Mouse (Mus musculus): Measurements from ENCODE around the gene Marcks.
"Not testable (repeated sequence)": the region's sequence is repeated elsewhere in the genome, so short reads cannot be mapped to it uniquely, and the experiment has no call there.

Gene Marcks

DNA sequence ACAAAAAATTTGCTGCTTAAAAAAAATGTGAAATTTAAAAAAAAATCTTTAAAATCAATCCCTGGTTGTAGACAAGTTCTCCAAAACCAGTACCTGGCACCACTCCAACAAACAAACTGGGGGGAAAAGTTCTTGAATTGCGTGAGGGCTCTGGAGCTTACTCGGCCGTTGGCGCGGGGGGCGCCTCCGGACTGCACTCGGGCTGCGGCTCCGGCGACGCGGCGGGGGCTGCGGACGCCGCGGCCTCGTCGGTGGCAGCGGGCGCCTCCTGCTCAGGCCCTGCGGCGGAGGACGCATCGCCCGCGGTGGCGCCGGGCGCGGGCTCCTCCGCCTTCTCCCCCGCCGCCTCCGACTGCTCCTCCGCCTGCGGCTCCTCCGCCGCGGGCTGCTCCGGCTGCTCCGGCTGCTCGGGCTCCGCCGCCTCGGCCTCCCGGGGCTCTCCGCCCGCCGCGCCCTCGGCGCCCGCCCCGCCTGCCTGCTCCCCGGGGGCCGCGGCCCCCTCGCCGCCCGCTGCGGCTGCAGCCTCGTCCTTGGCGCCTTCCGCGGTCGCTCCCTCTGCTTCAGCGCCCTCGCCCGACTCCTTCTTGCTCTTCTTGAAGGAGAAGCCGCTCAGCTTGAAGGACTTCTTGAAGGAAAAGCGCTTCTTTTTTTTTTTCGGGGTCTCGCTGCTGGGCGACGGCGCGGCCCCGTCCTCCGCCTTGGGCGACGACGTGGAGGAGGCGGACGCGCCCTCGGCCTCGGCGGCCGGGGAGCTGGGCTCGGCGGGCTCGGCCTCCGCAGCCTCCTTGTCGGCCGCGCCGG lies 2.6 kb downstream of the Marcks start:
- peak; percentile 18 for DNase-seq (ENCODE audit: low spot score)

DNA sequence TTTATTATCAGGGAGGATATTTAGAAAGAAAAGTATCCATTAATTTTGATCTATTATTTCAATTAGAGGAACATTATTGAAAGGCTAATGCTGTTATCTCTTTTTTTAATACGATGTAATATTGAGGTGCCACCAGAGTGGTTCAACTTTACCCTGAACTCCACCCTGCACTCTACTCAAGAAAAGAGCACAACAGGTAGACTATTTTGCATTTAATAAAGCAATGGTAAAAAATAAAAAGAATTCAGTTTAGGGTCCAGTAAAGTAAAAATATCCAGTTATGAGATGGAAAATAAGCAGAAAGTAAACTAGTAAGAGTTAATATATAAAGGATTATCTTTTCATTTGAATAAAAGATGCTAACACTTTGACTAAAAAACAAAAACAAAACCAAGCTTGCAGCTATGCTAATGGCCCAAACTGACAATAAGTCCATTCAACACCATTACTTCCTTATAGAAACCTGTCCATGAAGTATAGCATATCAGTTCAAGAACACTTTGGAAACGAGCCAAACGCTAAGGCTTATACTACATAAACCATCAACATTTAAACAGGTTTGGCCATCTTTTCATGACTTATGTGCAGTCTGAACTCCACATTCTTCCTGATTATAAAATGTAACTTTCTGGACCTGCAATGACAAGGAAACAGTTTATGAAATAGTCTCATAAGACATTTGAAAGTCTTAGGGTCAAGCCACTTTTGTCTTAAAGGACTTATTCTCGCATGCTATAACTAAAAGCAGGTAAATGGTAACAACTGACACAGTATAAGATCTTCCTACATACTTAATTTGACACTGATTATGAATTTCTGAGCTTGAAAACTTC lies 4.6 kb downstream of the Marcks start:
- DNase-seq (ENCODE audit: low spot score) = no peak

DNA sequence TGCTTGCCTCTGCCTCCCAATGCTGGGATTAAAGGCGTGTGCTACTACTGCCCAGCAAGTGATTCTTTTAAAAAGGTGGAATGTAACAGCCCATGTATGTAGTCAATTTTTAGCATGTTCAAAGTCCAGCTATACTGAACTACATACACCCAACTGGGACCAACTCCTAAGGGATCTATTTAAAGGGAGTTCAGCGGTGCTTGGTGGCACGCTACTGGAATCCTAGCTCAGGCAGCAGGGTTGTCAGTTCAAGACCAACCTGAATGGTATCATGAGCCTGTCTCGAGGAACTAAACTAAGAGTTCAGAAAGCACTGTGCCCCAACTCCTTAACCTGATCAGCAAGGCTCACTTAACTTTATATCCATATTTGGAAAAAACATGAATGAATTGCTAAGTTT lies 6.0 kb downstream of the Marcks start:
- no peak for DNase-seq (ENCODE audit: low spot score)

DNA sequence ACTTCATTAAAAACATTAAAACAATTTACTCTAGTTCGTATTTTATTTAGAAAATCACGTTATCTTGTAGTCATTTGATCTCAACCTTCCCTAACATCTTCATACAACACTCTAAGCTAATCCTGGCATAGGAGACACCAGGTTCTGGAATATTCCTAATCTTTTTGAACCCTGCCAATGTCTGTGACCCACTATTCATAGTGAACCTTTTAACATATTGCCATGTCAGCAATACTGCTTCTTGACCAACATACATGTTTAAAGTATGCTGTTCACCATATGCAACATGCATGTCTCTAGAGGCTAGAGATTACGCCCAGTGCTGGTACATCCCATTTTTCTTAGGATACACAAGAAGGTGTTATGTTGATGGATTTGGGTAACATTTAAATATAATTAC lies 9.1 kb downstream of the Marcks start:
- DNase-seq (ENCODE audit: low spot score) = no peak

DNA sequence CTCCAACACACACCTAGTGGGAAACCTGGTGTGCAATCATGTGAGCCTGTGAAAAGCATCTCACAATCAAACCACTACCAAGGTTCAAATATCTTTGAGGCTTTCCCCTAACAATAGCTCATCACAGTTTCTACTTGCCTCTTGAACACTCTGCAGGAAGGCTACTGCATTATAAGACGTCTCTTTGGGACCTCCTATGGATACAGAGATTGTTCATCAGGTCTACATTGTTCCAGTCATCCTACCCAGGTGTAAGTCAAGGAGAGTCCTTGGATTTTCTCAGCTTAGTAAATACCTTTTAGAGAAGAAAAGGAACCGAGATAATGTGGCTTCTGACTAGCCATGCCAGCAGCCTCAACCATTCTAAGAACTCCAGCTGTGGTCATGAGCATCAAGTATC lies 23.4 kb downstream of the Marcks start:
- DNase-seq (ENCODE audit: low spot score) = no peak

DNA sequence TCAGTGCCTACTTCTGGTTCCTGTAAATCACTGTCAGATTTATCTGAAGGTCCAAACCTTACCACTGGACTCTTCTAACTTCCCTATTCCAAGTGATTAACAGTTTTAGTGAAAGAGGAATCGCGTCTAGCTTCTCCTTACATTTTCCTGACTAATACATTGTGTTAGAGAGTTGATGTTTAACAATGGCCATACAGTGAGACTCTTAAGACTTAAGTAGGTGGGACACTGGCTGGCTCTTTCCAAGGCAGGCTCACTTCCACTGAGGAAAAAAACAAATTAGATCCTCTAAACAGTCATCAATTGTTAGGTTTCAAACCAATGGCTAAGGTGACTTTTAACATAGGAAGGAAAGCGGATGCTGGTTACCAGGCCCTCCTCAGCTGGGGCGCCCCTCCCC lies 25.9 kb downstream of the Marcks start:
- no peak for DNase-seq (ENCODE audit: low spot score)

DNA sequence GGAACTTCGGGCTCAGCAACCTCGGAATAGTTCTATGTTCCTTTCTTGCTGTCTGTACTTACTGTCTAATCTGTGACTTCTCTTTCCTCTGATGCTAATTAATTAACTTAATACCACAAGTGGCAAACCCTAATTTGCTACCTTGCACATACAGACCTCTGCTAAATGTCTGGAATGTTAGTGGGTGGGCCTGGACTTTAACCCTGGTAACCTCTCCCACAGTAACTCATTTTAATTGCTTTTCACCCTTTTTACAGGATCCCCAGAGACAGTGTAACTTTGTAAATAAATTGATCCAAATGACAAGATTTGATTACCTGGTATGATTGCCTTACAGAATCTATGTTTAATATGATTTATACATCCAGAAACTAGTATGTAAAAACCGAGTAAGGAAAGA lies 26.4 kb downstream of the Marcks start:
- no peak for DNase-seq (ENCODE audit: low spot score)

DNA sequence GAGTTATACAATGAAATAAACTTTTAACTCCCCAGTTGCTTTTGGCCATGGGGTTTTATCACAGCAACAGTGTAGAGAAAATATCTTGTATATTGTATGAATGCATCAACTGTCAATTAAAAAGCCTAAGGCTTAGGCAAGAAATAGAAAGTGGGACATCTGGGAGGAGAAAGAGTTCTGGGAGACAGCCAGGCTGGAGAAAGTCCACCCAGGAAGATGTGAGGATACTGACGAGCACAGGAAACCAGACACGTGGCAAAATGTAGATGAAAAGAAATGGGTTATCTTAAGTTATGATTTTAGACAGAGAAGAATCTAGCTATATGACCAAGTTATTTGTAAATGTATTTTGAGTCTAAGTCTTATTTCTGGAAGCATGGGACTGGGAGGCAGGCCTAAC lies 27.3 kb downstream of the Marcks start:
- DNase-seq (ENCODE audit: low spot score) = no peak

DNA sequence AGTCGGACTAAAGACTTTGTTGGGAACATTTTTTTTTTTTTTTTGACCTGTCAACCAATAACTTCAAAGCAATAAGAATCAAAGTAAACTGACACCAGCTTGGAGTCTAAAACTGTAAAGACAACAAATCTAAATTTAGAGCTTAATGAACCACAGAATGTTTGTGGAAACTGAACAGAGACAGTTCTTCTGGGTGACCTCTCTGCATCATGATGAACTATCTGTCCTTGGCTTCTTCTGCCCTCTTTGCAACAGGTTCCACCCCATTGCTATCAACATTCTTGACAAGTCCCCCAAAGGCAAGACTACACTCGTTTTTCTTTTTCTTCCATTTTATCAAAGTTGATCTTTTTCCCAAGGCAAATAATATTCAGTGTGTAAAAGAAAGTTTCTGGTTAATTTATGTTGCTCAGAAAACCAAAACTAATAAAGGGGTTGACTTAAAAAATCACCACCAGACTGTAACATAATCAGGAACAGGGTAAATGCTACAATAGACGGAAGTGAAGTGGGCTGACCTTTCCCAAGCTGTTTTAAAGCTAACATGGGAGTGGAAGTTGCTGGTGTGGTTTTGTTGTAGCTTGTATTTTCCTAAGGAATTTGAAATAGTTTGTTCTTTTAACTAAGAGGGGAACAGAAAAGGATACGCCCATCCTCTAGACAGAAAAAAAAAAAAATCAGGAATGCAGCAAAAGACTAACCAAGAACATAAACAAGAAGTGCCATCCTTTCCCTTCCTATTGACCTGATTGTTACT lies 31.7 kb downstream of the Marcks start:
- DNase-seq (ENCODE audit: low spot score) = no peak

DNA sequence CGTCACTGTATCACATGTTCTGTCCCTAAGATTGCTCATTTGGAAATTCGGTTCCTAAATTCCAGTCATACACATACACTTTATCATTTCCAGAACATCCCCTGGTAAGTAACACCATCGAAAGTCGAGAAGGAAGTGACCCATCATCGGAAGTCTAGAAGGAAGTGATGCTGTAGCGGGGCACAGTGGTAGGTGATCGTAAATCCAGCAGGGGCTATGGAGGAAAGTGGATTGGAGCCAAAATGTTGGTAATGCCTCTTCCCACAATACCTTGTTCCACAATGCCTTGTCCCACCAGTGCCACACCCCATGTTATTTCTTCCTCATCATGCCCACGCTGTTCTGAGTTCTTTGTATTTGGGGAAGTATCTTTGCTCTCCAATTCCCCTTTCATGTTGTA lies 32.4 kb downstream of the Marcks start:
- no peak for DNase-seq (ENCODE audit: low spot score)

DNA sequence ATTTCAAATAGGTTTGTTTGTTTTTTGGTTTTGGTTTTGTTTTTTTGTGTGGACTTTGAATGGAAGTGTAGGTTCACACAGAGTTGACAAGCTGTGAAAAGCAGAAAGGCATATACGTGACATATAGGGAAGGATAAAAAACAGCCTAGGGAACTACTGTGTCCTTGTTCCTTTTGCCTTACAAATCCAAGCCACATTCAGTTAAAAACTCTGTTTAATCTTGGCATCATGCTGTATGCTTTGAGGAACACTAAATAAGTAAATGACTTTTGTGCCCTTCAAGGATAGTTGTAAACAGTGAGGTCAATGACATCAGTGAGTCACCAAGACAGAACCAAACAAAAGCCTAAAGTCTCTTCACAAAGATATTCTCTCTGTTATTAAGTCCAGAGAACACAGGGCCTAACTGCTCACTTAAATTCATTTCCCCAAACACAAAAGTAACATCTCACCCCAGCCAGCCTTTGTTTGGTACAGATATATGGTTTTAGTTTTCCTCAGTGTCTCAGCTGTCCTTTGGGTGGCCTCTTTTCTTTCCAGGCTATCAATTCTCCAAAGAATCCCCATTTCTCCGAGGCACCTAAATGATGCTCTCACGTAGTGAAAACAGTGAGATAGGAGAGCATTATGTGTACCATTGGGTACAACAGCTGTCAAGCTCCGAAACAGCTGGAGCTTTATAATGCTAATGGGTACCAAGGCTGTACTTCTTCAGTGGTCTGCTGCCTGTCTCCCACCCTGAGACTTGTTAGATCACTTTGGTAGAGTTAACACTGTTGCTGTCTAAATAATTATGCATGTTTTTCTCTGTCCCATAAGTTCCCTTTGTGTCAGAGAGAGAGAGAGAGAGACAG lies 36.3 kb downstream of the Marcks start:
- DNase-seq (ENCODE audit: low spot score) = no peak

DNA sequence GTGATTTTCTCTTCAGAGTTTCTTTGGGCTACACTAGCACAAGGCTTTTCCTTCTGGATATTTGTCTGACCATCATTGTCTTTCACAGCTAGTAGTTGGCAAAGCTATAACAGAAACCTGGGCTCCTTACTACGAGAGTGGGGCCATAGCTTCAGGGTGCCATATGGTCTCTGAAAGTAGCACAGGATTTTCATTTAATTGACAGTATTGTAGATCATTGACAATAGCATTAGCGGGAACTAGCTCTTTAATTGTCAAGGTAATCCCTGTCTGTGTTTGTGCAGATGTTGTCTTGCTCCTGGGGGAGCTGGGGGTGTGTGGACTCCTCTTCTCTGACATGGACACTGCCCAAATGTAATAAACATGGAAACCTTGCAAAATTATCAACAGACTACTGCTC lies 37.0 kb downstream of the Marcks start:
- no peak for DNase-seq (ENCODE audit: low spot score)

DNA sequence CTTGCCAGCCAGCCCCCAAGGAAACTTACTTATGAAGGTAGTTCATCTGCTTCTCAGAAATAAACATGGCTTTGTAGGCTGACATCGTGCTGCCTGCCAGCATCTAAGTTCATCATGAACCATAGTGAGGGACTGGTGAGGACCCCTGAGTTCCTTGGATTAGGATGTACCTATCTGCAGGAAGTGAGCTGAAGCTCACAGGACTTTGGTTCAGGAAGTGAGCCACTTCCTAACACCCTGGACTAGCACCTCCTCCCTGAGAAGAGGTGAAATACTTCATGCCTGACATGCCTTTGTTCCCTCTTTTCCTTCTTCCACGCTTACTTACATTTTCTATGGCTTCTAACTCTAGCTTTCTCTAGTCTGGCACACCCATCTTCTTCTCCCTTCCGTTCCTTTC lies 42.2 kb downstream of the Marcks start:
- DNase-seq (ENCODE audit: low spot score) = no peak

DNA sequence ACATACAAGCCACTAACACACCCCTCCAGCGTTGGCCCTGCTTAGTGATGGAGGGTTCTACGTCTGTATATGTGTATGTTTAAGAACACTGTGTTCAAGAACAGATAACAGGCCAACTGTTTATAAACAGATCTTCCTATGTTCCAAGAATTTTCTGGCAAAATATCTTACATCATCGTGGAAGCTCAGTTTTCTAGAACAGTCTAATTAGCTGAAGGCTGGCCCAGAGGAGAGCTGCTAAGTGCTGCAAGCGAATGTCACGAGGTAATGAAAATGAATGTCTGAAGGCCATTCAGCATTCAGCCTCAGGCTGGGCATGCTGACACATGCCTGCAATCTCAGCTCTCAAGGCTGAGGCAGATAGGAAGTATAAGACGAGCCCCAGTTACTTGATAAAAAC lies 42.9 kb downstream of the Marcks start:
- no peak for DNase-seq (ENCODE audit: low spot score)

DNA sequence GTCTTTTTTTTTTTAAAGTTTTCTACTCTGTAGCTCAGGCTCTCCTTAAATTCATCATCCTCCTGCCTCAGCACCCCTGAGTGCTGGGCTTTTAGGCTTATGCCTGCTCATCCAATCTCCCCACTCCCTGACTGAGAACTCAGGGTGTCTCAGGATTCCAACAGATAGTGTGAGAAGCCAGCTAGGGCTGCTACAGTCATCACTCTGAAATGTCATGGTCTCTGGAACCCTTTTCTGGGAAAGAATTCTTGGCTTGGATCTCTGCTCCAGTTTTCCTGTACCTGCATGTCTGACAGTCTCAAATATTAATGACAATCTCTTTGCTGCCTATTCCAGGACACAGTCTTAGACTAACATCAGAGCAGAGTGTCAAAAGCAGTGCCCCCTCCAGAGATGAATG lies 45.4 kb downstream of the Marcks start:
- no peak for DNase-seq (ENCODE audit: low spot score)

DNA sequence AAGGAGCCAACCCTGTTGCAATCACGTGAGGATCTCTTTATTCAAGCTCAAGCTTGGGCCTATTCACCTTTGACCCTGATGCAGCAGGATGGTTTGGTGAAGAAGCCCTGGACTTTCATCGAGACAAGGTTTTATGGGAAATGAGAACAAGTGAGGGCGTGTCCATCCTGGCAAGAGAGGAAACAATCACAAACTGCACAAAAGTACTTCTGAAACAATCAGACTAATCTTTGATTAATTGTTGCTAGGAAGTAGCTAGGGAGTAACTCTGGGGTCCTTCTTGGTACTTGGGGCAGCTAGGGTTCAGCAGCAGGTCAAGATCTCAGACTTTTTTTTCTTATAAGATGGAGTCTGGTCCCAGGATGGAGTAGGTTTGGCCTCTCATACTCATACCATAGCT lies 48.3 kb downstream of the Marcks start:
- DNase-seq (ENCODE audit: low spot score) = no peak

DNA sequence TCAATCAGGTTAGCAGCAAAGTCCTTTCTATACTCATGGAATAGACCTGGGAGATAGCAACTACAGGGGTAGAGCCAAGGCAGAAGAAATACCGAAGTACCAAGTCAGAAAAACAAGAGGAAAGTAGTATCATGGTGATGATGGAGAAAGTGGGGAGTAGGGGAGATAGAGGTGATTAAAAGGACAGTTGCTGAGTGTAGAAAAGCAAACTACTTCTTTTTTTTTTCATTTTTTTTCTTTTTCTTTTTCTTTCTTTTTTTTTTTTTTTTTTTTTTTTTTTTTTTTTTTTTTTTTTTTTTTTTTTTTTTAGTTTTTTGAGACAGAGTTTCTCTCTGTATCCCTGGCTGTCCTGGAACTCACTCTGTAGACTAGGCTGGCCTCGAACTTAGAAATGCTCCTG lies 54.6 kb downstream of the Marcks start:
- DNase-seq (ENCODE audit: low spot score) = not testable (repeated sequence)

All from c-Kit-positive CD71-positive TER-119-positive erythroid progenitor cells, embryonic 14.5 days (primary cell).